Mouse (Mus musculus) embryonic facial prominence, embryonic 10.5 days (tissue): ENCODE results near the gene Elavl1. TPM values are rescaled to one million over a fixed set of nuclear protein-coding genes. Genes with fewer than 3 reads are reported as not detected.
A peak's percentile ranks its signal among the peaks of the same experiment; 100 is the strongest.

Experiments
- DNase-seq: peaks from one replicate; pipeline ENCODE4 v3.0.0-alpha.2; 2017; ENCODE audit warnings: low spot score
- H3K27ac ChIP-seq: fragments of 300-500 bp; sonication (generic); replicated peaks from 2 replicates; pipeline ENCODE4 v1.5.1; 2016; ENCODE audit warnings: mild to moderate bottlenecking
- H3K27me3 ChIP-seq: fragments of 300-500 bp; sonication (generic); replicated peaks from 2 replicates; pipeline ENCODE4 v1.6.1; 2016; ENCODE audit warnings: low read depth, mild to moderate bottlenecking; ENCODE audit not compliant: poor library complexity, severe bottlenecking
- H3K36me3 ChIP-seq: fragments of 300-500 bp; sonication (generic); replicated peaks from 2 replicates; pipeline ENCODE4 v1.6.1; 2016; ENCODE audit warnings: mild to moderate bottlenecking, moderate library complexity
- H3K4me1 ChIP-seq: fragments of 300-500 bp; sonication (generic); 2 replicates; pipeline ENCODE4 v1.6.1; 2016
- H3K4me3 ChIP-seq: fragments of 300-500 bp; sonication (generic); 2 replicates; pipeline ENCODE4 v1.5.1; 2016; ENCODE audit warnings: mild to moderate bottlenecking, moderate library complexity
- H3K9me3 ChIP-seq: fragments of 300-500 bp; sonication (generic); 2 replicates; pipeline ENCODE4 v1.6.1; 2016; ENCODE audit warnings: mild to moderate bottlenecking
- WGBS: fragments of 180-500 bp; shearing (Covaris S2); methylation state at CpG from one replicate; pipeline ENCODE4 v1.1.7; 2016; 5-methylcytosine and 5-hydroxymethylcytosine counted together
- polyA plus RNA-seq: library from polyadenylated mRNA; unstranded; fragments of >200 nt; fragmentation: Nextera tagmentation; extraction: Ambion mirVana; gene quantifications from 2 replicates; pipeline ENCODE4 v1.2.1, GENCODE M21; 2016

Elavl1 gene
- polyA plus RNA-seq, 1 experiment from 2014 or later = 362 TPM

GRCm38 (mm10) chr8:4349335-4349734 is 24.1 kb upstream of the Elavl1 start:
- no peaks in the 10 kb centered on the region for H3K27me3 ChIP-seq
- H3K36me3 ChIP-seq = no peaks in the 10 kb centered on the region
- peaks cover 5% of the 10 kb centered on the region for H3K4me1 ChIP-seq
- no peak overlapping the region for H3K27ac ChIP-seq
- H3K4me3 ChIP-seq = no peak overlapping the region
- no peaks in the 10 kb centered on the region for H3K9me3 ChIP-seq
- WGBS = 73% methylated on average over 1 of the region's 1 CpGs
- no peak for DNase-seq

GRCm38 (mm10) chr8:4348275-4348674 is 23.1 kb upstream of the Elavl1 start:
- peak overlapping the region; percentile 25; the same call in 1 of the 2 replicates for H3K4me3 ChIP-seq
- no peaks in the 10 kb centered on the region for H3K9me3 ChIP-seq
- H3K36me3 ChIP-seq = no peaks in the 10 kb centered on the region
- no peak for DNase-seq
- no peaks in the 10 kb centered on the region for H3K27me3 ChIP-seq
- 31% methylated on average over 12 of the region's 12 CpGs for WGBS
- H3K4me1 ChIP-seq = peaks cover 5% of the 10 kb centered on the region
- H3K27ac ChIP-seq = no peak overlapping the region

- WGBS = 65% methylated on average over 7 of the region's 7 CpGs
- Histone ChIP-seq H3K27ac (no peak overlapping the region), H3K4me1 (peaks cover 5% of the 10 kb centered on the region), H3K36me3 (no peaks in the 10 kb centered on the region), H3K4me3 (0 out of 2 replicates have a peak overlapping the region, but pooled peaks have one; percentile 25), H3K9me3 (no peaks in the 10 kb centered on the region), H3K27me3 (no peaks in the 10 kb centered on the region)
- no peak for DNase-seq
Observed at GRCm38 (mm10) chr8:4347661-4348060, 22.4 kb upstream of the Elavl1 start.

- no peaks in the 10 kb centered on the region for H3K4me1 ChIP-seq
- no peak for DNase-seq
- 52% methylated on average over 3 of the region's 3 CpGs for WGBS
- no peak overlapping the region for H3K27ac ChIP-seq
- H3K36me3 ChIP-seq = peaks cover 50% of the 10 kb centered on the region
- H3K27me3 ChIP-seq = no peaks in the 10 kb centered on the region
- H3K9me3 ChIP-seq = no peaks in the 10 kb centered on the region
- no peak overlapping the region for H3K4me3 ChIP-seq
Observed at GRCm38 (mm10) chr8:4340207-4340606, 15.0 kb upstream of the Elavl1 start.

GRCm38 (mm10) chr8:4335678-4336077 is 10.5 kb upstream of the Elavl1 start:
- Histone ChIP-seq H3K4me1 (no peaks in the 10 kb centered on the region), H3K4me3 (no peak overlapping the region), H3K36me3 (peaks cover 89% of the 10 kb centered on the region), H3K27me3 (no peaks in the 10 kb centered on the region), H3K27ac (no peak overlapping the region), H3K9me3 (no peaks in the 10 kb centered on the region)
- DNase-seq = no peak
- 87% methylated on average over 2 of the region's 2 CpGs for WGBS

- Histone ChIP-seq H3K4me3 (no peak overlapping the region), H3K4me1 (no peaks in the 10 kb centered on the region), H3K36me3 (peaks cover 98% of the 10 kb centered on the region), H3K27ac (no peak overlapping the region), H3K9me3 (no peaks in the 10 kb centered on the region), H3K27me3 (no peaks in the 10 kb centered on the region)
- DNase-seq = no peak
- WGBS = 97% methylated on average over 1 of the region's 1 CpGs
Observed at GRCm38 (mm10) chr8:4333966-4334365, 8.8 kb upstream of the Elavl1 start.

GRCm38 (mm10) chr8:4329000-4329399 is 3.8 kb upstream of the Elavl1 start:
- WGBS = 94% methylated on average over 5 of the region's 5 CpGs
- DNase-seq = no peak
- H3K36me3 ChIP-seq = peaks cover 71% of the 10 kb centered on the region

GRCm38 (mm10) chr8:4325751-4326036 is 481 bp upstream of the Elavl1 start:
- Histone ChIP-seq H3K9me3 (no peaks in the 10 kb centered on the region), H3K27ac (peak overlapping the region; percentile 98), H3K4me1 (peaks cover 24% of the 10 kb centered on the region), H3K4me3 (peak overlapping the region; percentile 97), H3K36me3 (peaks cover 63% of the 10 kb centered on the region), H3K27me3 (no peaks in the 10 kb centered on the region)
- no peak for DNase-seq
- 50% methylated on average over 7 of the region's 7 CpGs for WGBS

More at GRCm38 (mm10) chr8:4329000-4329399, 3.8 kb upstream of the Elavl1 start:
- no peak overlapping the region for H3K4me3 ChIP-seq
- peaks cover 6% of the 10 kb centered on the region; the same call in 1 of the 2 replicates for H3K4me1 ChIP-seq
- no peak overlapping the region for H3K27ac ChIP-seq
- no peaks in the 10 kb centered on the region for H3K9me3 ChIP-seq
- no peaks in the 10 kb centered on the region for H3K27me3 ChIP-seq

GRCm38 (mm10) chr8:4324525-4324924 is 688 bp downstream of the Elavl1 start:
- Histone ChIP-seq H3K4me3 (peak overlapping the region; percentile 97), H3K4me1 (peaks cover 24% of the 10 kb centered on the region), H3K36me3 (peaks cover 63% of the 10 kb centered on the region), H3K27ac (peak overlapping the region; percentile 98), H3K27me3 (no peaks in the 10 kb centered on the region), H3K9me3 (no peaks in the 10 kb centered on the region)
- WGBS = under 1% methylated on average over 42 of the region's 42 CpGs
- DNase-seq = no peak

GRCm38 (mm10) chr8:4323917-4324316 is 1.3 kb downstream of the Elavl1 start:
- Histone ChIP-seq H3K27me3 (no peaks in the 10 kb centered on the region), H3K4me1 (peaks cover 24% of the 10 kb centered on the region), H3K27ac (peak overlapping the region; percentile 98), H3K9me3 (no peaks in the 10 kb centered on the region), H3K4me3 (peak overlapping the region; percentile 97), H3K36me3 (peaks cover 63% of the 10 kb centered on the region)
- WGBS = 7% methylated on average over 6 of the region's 6 CpGs
- DNase-seq = peak; percentile 17

GRCm38 (mm10) chr8:4322470-4322869 is 2.7 kb downstream of the Elavl1 start:
- no peaks in the 10 kb centered on the region for H3K9me3 ChIP-seq
- H3K4me1 ChIP-seq = peaks cover 24% of the 10 kb centered on the region
- H3K4me3 ChIP-seq = peak overlapping the region; percentile 97
- no peak overlapping the region for H3K27ac ChIP-seq
- WGBS = 29% methylated on average over 2 of the region's 2 CpGs
- H3K36me3 ChIP-seq = peaks cover 57% of the 10 kb centered on the region
- peak; percentile 88 for DNase-seq
- no peaks in the 10 kb centered on the region for H3K27me3 ChIP-seq

- WGBS = 85% methylated on average over 2 of the region's 2 CpGs
- H3K36me3 ChIP-seq = peaks cover 59% of the 10 kb centered on the region
- H3K27me3 ChIP-seq = no peaks in the 10 kb centered on the region
- DNase-seq = no peak
- H3K9me3 ChIP-seq = no peaks in the 10 kb centered on the region
- peaks cover 23% of the 10 kb centered on the region for H3K4me1 ChIP-seq
- H3K27ac ChIP-seq = no peak overlapping the region
- no peak overlapping the region for H3K4me3 ChIP-seq
Observed at GRCm38 (mm10) chr8:4321031-4321430, 4.2 kb downstream of the Elavl1 start.

- peaks cover 62% of the 10 kb centered on the region for H3K36me3 ChIP-seq
- H3K27ac ChIP-seq = no peak overlapping the region
- DNase-seq = no peak
- H3K27me3 ChIP-seq = no peaks in the 10 kb centered on the region
- H3K4me3 ChIP-seq = no peak overlapping the region
- no peaks in the 10 kb centered on the region for H3K9me3 ChIP-seq
- WGBS = 96% methylated on average over 1 of the region's 1 CpGs
- H3K4me1 ChIP-seq = peaks cover 18% of the 10 kb centered on the region
Observed at GRCm38 (mm10) chr8:4320404-4320803, 4.8 kb downstream of the Elavl1 start.

- Histone ChIP-seq H3K36me3 (peaks cover 62% of the 10 kb centered on the region), H3K27ac (no peak overlapping the region), H3K4me1 (peaks cover 18% of the 10 kb centered on the region), H3K27me3 (no peaks in the 10 kb centered on the region), H3K4me3 (no peak overlapping the region), H3K9me3 (no peaks in the 10 kb centered on the region)
- DNase-seq = no peak
- WGBS = 96% methylated on average over 11 of the region's 11 CpGs
Observed at GRCm38 (mm10) chr8:4319573-4319872, 5.7 kb downstream of the Elavl1 start.
